Mouse (Mus musculus) mouse embryonic stem cell (cell line): ENCODE results near the gene Npb.

Experiments
- in situ Hi-C, 2 experiments: fragments of 300-500 bp; cut with MboI; formaldehyde crosslinking; loops; 1 replicate in 1 of 2; 3 replicates in 1 of 2; pipeline ENCODE4 v1.14.3; 2019 to 2020; ENCODE audit warnings: low sequenced_read_pairs in 2 of 2, low pct_unique_long_range_greater_than_20kb in 1 of 2, mixed read lengths in 1 of 2; ENCODE audit not compliant: unreplicated experiment in 1 of 2

The Npb gene

DNA sequence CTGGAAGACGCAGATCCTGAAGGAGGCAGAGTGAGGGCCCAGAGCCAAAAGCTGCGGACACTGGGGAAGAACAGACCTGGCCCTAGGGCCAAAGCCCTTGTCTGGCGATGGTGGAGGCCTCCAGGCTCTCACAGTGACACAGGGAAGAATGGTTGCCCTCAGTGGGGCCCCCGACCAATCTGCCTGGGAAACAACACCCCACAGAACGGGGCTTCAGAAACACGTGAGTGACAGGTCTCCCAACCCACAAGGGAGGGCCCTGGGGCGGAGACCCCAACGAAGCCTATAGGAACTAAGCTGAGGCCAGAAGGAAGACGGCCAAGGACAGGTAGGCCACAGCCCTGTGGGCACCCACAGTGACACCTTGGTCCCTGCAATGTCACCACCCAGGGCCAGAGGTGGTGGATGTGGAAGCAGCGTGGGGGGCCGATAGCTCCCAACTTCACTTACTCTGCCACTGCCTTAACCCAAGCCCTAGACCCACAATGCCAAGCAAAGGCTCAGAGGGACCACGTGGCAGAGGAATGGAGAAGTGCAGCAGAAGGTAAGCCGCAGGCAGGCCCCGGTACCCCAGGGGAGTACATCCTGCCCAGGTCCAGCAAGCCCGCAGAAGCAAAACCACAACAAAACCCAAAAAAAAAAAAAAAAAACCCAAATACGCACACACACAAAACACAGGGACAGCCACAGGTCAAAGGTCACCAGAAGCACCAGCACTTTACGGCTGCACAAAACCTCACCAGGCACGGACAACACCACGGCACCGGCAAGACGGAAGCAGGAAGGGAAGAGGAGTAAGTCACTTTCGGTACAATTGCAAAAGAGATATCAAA is 19.4 kb downstream of the Npb start:
- in situ Hi-C loops = no loop called here

DNA sequence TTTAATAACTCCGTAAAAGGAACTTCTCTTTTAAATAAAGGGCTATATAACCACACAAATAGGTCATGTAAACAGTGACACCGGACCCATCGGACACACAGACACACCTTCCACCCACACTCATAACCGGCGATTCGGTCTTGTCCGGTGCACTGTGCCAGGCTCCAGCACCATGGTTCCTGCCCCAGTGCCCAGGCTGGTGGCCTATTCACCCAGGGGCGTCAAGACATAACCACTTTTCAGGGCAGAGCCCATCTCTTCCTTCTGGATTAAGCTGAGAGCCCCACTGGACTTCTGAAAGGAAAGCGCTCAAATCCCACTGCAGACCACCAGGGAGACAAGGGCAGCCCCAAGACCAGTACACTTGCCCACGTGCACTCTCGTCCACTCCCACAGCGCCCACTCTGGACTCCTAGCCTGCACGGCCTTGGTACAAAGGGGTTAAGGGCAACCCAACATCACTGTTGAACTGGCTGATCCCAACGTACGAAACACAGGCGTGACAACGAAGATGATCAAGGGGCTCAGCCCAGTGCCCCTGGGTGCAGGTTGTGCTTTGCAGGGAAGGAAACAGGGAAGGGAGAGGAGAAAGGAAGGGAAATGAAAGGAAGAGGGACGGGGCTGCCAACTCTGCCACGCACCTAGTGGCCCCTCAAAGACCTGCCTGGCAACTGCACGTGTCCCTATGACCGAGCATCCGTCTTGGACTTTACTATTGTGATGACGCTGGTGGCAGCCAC is 20.5 kb downstream of the Npb start:
- in situ Hi-C loops = no loop called here

DNA sequence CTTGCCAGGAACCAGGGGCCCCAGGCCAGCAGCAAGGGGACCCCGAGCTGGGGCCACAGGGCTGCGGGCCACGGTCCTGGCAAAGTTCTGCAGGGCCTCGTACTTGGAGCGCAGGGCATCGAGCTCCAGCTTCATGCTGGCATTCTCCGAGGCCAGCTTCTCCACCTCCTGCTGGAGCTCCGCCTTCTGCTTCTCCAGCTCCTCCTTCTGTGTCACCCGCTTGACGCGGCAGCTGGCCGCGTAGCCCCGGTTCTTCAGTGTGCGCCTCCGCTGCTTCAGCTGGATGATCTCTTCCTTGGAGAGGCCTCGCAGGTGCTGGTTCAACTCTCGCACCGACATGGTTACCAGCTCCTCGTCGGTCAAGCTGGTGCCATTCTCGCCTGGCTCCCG is 21.1 kb downstream of the Npb start:
- in situ Hi-C loops = no loop called here

DNA sequence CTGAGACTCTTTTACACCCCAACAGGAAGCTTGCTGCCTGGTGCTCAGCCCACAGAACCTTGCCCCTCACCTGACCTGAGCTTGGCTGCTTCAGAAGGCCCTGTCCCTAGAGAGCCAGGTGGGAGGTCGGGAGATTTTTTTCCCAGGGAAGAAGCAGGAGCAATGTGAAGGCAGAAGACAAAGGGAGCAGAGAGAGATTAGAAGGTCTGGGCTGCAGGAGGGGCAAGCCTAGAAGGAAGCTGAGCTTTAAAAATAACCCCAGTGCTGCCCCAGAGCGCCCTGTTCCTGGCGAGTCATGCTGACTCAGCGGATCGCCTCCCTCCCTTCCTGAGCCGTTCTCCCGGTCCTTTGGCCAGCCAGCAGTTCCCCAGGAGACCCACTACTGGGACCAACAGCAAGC is 21.6 kb downstream of the Npb start:
- in situ Hi-C loops = no loop called here

- in situ Hi-C loops = no loop called here
Observed at GRCm38 (mm10) chr11:120630401-120630871, 22.2 kb downstream of the Npb start.

- in situ Hi-C loops = no loop called here
Observed at GRCm38 (mm10) chr11:120630881-120631725, 22.8 kb downstream of the Npb start.

DNA sequence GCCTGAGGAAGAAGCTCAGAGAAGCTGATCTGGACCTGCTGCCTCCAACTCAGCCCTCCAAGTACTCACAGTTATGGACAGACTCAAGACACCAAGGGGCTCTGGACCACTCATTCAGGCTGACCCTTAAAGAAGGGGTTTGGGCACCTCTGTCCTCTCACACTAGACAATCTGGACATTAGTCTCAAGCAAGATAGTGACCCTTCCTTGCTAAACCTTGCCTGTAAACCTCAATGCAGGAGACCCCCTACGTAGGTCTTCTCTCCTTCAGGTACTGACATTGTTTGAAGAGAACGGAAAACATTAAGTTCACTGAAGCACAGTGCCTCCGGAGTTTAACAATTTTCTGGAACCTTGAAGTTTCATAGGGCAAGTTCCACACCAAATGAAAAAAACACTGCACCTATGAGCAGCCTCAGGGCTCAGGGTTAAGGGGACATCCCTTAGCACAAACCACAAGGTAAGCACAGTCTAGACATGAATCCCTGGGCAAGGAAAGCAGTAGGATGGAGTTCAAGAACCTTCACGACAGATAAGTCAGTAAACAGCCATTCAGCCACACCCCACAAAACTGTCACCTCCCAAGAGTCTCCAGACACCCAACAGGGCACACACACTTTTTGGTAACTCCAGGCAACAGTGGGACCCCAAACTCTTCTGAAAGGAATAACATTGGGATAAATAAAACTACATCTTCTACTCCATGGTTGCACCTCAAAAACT is 23.6 kb downstream of the Npb start:
- in situ Hi-C loops = no loop called here

DNA sequence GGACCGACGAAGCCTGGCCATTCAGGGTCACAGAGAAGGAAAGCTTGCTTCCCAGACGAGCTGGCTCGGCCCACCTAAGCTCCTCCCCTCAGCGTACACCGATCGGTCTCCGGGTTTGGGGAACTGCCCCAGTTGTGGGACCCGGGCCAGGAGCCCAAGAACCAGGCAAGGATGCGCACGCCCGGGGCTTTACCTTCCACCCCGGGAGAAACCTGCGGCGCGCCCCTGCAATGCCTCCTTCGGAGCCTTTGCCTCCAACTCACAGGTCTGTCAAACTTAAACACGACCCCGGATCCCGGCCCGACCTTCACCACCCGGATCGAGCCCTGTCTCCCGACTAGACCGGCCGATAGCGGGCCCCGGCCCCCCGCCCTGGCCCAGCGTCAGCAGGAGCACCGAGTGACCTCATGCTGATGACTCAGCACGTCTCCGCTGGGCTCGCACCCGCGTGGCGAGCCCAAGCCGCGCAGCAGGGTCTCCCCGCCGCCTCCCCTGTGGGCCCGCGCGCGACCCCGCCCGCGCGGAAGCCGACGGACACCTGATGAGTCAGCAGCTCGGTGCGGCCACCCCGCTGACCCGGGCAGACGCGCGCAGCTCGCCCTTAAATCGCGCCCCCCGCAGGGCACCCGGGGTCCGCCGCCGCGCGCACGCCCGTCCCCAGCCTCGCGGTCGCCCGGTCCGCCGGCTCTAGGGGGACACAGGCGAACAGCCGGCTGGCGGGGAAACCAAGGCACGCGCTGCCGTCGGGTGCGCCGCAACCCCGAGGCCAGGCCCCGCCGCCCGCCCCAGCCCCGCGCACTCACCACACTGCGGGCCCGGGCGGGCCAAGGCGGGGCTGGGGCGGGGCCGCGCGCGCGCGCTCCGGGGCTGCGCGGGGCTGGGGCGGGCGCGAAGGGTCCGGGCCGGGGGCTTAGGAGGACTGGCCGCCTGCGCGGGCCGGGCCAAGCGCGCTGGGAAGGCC is 24.6 kb downstream of the Npb start:
- in situ Hi-C loops = no loop called here

GRCm38 (mm10) chr11:120633520-120634343 is 25.5 kb downstream of the Npb start, which contains the start of gene Mafg:
TSS of gene Mafg (minus strand) at chr11:120633600.
- in situ Hi-C loops = no loop called here

DNA sequence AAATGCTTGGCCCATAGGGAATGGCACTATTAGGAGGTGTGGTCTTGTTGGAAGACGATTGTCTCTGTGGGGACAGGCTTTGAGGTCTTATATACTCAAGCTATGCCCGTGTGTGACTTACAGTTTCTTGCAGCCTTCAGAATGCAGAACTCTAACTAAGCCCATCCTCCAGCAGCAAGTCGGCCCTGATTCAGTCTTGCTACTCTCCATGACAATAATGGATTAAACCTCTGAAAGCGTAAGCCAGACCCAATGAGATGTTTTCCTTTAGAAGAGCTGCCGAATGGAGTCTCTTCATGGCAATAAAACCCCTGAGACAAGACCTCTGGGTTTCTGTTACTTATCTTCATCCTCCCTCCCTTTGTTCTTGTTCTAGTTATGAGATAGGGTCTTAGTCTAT is 26.5 kb downstream of the Npb start:
- in situ Hi-C loops = no loop called here

DNA sequence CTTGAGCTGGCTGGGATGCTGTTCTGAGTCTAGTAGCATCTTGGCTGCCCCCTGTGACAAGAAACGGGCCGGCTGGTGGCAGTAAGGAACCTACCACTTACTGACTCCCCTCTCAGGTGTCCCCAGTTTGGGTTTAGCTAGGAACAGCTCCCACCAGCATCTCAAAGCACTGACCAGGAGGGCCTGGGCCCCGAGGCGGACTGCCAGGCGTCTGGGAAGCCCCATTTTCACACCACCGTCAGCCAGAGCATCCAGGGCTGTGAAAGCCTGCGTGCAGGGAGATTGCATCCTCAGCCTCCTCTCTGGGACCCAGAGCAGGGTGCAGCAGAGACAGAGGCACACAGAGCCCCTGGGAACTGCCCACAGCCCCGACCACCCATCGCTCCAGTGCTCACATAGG is 33.0 kb downstream of the Npb start:
- in situ Hi-C loops = no loop called here

GRCm38 (mm10) chr11:120641869-120642268 is 33.6 kb downstream of the Npb start:
- in situ Hi-C loops = no loop called here

GRCm38 (mm10) chr11:120642939-120643600 is 34.8 kb downstream of the Npb start:
- in situ Hi-C loops = no loop called here

DNA sequence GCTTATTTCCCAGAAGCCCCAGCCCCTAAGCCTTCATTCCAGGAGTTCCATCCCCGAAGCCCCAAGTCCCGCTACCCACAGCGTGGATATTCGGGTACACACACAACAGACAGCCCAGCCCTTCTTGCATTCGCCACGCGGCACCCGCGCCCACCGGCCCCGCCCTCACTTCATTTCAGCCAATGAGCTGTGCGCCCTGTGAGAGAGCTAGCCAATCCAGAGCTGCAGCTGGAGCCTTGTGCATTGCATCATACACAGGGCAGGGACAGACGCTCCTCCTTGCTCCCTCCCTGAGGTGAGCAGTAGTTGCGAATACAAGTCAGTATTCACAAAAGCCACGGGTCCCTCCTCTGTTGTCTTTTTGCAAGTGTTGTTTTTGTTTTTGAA is 35.3 kb downstream of the Npb start, which contains the start of gene Pycr1:
Gene Pycr1, minus strand, starts transcription at position 169 of the 387 bp plus-strand sequence.
- in situ Hi-C loops = no loop called here

DNA sequence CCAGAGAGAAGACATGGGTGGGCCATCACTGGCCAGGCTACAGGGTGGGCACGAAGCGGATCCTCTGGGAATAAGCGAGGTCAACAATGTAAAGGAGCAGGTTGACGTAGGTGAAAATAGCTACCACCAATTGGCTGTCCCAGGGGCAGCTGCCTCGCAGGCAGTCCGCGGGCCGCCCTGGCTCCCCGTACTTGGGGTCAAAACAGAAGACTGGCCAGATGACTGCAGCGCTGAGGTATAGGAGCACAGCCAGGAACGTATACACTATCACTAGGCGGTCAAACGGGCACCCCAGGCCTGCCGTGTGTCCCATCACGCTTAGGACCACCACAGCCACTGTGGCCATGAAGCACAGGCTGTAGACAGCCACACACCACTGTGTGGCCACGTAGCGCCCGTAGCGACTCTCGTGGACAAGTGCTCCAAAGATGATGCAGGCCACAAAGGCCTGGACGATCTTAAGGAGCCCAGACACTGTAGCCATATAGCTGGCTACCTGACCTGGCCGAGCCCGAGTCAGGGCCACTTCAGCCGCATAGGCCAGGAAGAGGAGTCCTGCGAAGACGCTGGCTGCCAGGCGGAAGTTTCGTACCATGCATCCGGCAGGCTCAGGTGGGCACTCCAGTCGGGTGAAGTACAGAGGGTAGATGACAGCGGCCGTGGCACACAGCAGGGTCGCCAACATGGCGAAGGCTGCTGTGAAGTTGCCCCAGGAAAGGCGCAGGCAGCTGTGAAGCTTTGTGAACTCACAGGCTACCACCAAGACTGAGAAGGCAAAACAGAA is 39.0 kb downstream of the Npb start:
- in situ Hi-C loops = no loop called here
